Comparison of ENCODE assay signal across 28 mouse cellular contexts in genomic region chr14:47982993-47983740, GRCm38 (mm10).
DNase-seq lines count a peak whose midpoint lies in the region.
"Had no signal": no experiment of that assay in that cellular context is flagged by ENCODE, and none has a peak within 500 bp of the region (broad histone marks: within the 10 kb centered on the region; RNA-seq: fewer than 3 reads in every experiment).

No protein-coding gene starts in this region.

- peaks cover 6% of the 10 kb centered on the region; the same call in 1 of the 2 replicates for H3K9me3 ChIP-seq in hindbrain, embryonic 10.5 days
- H3K9me3 ChIP-seq: embryonic facial prominence, embryonic 10.5 days; embryonic facial prominence, embryonic 15.5 days; hindbrain, embryonic 15.5 days had no signal

- H3K36me3 ChIP-seq in hindbrain, embryonic 10.5 days = no peaks in the 10 kb centered on the region
- H3K36me3 ChIP-seq: embryonic facial prominence, embryonic 10.5 days; embryonic facial prominence, embryonic 15.5 days; hindbrain, embryonic 15.5 days had no signal

- H3K27ac ChIP-seq in hindbrain, embryonic 10.5 days = no peak overlapping the region
- H3K27ac ChIP-seq: embryonic facial prominence, embryonic 10.5 days; embryonic facial prominence, embryonic 15.5 days; forebrain, embryonic 13.5 days; hindbrain, embryonic 15.5 days; stomach, postnatal 0 days had no signal

- WGBS in hindbrain, embryonic 10.5 days = 85% methylated on average over 3 of the region's 3 CpGs

- no peak overlapping the region for H3K4me3 ChIP-seq in hindbrain, embryonic 10.5 days
- H3K4me3 ChIP-seq: embryonic facial prominence, embryonic 10.5 days; embryonic facial prominence, embryonic 15.5 days; forebrain, embryonic 13.5 days; hindbrain, embryonic 15.5 days had no signal

- DNase-seq in adrenal gland, postnatal 10 days = peak; percentile 49
- no peak for DNase-seq in adrenal gland, adult 2 months
- DNase-seq in left cerebral cortex, adult 11 months (ENCODE audit: low spot score) = peak; percentile 43
- no peak for DNase-seq in left cerebral cortex, postnatal 36 days (ENCODE audit: low spot score in 2 of 2)
- peak; percentile 32 for DNase-seq in 3134 (ENCODE audit: extremely low read depth, insufficient read length, low spot score)
- DNase-seq in brain, adult 2 months (ENCODE audit: low read depth, low spot score) = peak; percentile 82
- DNase-seq in hindbrain, embryonic 10.5 days (ENCODE audit: low spot score) = no peak
- no peak for DNase-seq in ovary, postnatal 14 days (ENCODE audit: low spot score)
- DNase-seq: adrenal gland, adult 8-10 months; cerebellum, adult 18-20 months; cerebellum, postnatal 14 days; gastrocnemius, postnatal 25 days; heart, postnatal 36 days; kidney, adult 11 months; kidney, postnatal 10 days; layer of hippocampus, postnatal 36 days; liver; lung, adult 18-20 months; lung, postnatal 4 days; midbrain, embryonic 14.5 days; right cerebral cortex, postnatal 4 days; thymus, adult 2 months; thymus, postnatal 36 days had no signal

- H3K27me3 ChIP-seq in hindbrain, embryonic 10.5 days (ENCODE audit: insufficient read depth, poor library complexity, severe bottlenecking) = no peaks in the 10 kb centered on the region
- H3K27me3 ChIP-seq: embryonic facial prominence, embryonic 15.5 days; forebrain, embryonic 13.5 days; hindbrain, embryonic 15.5 days had no signal

- H3K4me1 ChIP-seq in hindbrain, embryonic 10.5 days (replicated peaks) = peaks cover 21% of the 10 kb centered on the region

- intact Hi-C loops in left cerebral cortex, postnatal 36 days (cut with DNase I) = no loop called here

Comparison
In these comparisons a context has a peak if more than half of its experiments do, and no peak if none do; other contexts are left out.
1. DNase-seq: peak in adrenal gland, postnatal 10 days (single experiment), left cerebral cortex, adult 11 months (single experiment), 3134 (single experiment) and brain, adult 2 months (single experiment); none in adrenal gland, adult 2 months (single experiment), left cerebral cortex, postnatal 36 days (0 of 2), hindbrain, embryonic 10.5 days (single experiment) and ovary, postnatal 14 days (single experiment).